Mouse (Mus musculus) thymus, adult 2 months (tissue): ENCODE results near the gene Ctu2. TPM values are rescaled to one million over a fixed set of nuclear protein-coding genes. Genes with fewer than 3 reads are reported as not detected.
A peak's percentile ranks its signal among the peaks of the same experiment; 100 is the strongest.

Experiments
- DNase-seq: peaks from one replicate; pipeline ENCODE4 v3.0.0; 2021
- H3K27ac ChIP-seq: fragments of 200-500 bp; 2 replicates; pipeline ENCODE4 v1.5.1; 2012; ENCODE audit warnings: low read length, control low read depth; ENCODE audit not compliant: control insufficient read depth, insufficient read depth
- H3K27me3 ChIP-seq: fragments of 200-500 bp; 2 replicates; pipeline ENCODE4 v1.6.1; 2012; ENCODE audit warnings: mild to moderate bottlenecking, low read length, moderate library complexity, mixed read lengths; ENCODE audit not compliant: control insufficient read depth, insufficient read depth
- H3K36me3 ChIP-seq: fragments of 200-500 bp; 2 replicates; pipeline ENCODE4 v1.6.1; 2012; ENCODE audit warnings: mild to moderate bottlenecking, low read length, moderate library complexity; ENCODE audit not compliant: control insufficient read depth, insufficient read depth
- H3K4me1 ChIP-seq: fragments of 200-500 bp; replicated peaks from 2 replicates; pipeline ENCODE4 v1.6.1; 2012; ENCODE audit warnings: low read length; ENCODE audit not compliant: control insufficient read depth, insufficient read depth
- H3K4me3 ChIP-seq: fragments of 200-500 bp; 2 replicates; pipeline ENCODE4 v1.5.1; 2012; ENCODE audit warnings: mild to moderate bottlenecking, low read length, control low read depth, moderate library complexity; ENCODE audit not compliant: control insufficient read depth, insufficient read depth
- CTCF ChIP-seq: fragments of 200-500 bp; IDR thresholded peaks from 2 replicates; pipeline ENCODE4 v1.5.1; 2012; ENCODE audit warnings: mild to moderate bottlenecking, control low read depth, low read length, moderate library complexity, borderline replicate concordance; ENCODE audit not compliant: control insufficient read depth, poor library complexity, insufficient read depth; ENCODE audit errors: extremely low read depth
- POLR2A ChIP-seq: fragments of 200-500 bp; IDR thresholded peaks from 2 replicates; pipeline ENCODE4 v1.6.1; 2012; ENCODE audit warnings: mild to moderate bottlenecking, low read length, control low read depth, moderate library complexity; ENCODE audit not compliant: control insufficient read depth, poor library complexity, insufficient read depth; ENCODE audit errors: extremely low read depth
- WGBS: fragments of 180-500 bp; shearing (Covaris S2); methylation state at CpG from one replicate; pipeline ENCODE4 v1.1.7; 2018; 5-methylcytosine and 5-hydroxymethylcytosine counted together
- polyA plus RNA-seq: library from polyadenylated mRNA; depleted of rRNA; stranded (reverse); fragments of >200 nt; gene quantifications from 2 replicates; pipeline ENCODE4 v1.2.3, GENCODE M21; 2012

Gene Ctu2
- polyA plus RNA-seq, 1 experiment: 136 TPM

GRCm38 (mm10) chr8:122474951-122475560 is 887 bp upstream of the Ctu2 start:
- TF ChIP-seq CTCF: no peak
- TF ChIP-seq POLR2A: no peak
- DNase-seq: peak; percentile 60
- peak overlapping the region; percentile 94 for H3K27ac ChIP-seq
- H3K36me3 ChIP-seq: peaks cover 12% of the 10 kb centered on the region; the same call in 1 of the 2 replicates
- peaks cover 29% of the 10 kb centered on the region for H3K4me1 ChIP-seq
- H3K4me3 ChIP-seq: peak overlapping the region; percentile 97
- under 1% methylated on average over 16 of the region's 16 CpGs for WGBS
- H3K27me3 ChIP-seq: no peaks in the 10 kb centered on the region

- DNase-seq: no peak
- H3K4me1 ChIP-seq: no peaks in the 10 kb centered on the region
- no peak overlapping the region for H3K27ac ChIP-seq
- no peak for TF ChIP-seq CTCF
- TF ChIP-seq POLR2A: no peak
- WGBS: 95% methylated on average over 8 of the region's 8 CpGs
- no peaks in the 10 kb centered on the region for H3K27me3 ChIP-seq
- H3K4me3 ChIP-seq: no peak overlapping the region
- H3K36me3 ChIP-seq: peaks cover 45% of the 10 kb centered on the region
These were observed 6.5 kb downstream of the Ctu2 start for GRCm38 (mm10) chr8:122482448-122482847.

GRCm38 (mm10) chr8:122483877-122484276 is 7.9 kb downstream of the Ctu2 start:
- peak; percentile 37; the same call in 1 of the 2 replicates for TF ChIP-seq CTCF
- TF ChIP-seq POLR2A: no peak
- Histone ChIP-seq H3K4me3 (no peak overlapping the region), H3K27me3 (no peaks in the 10 kb centered on the region), H3K36me3 (peaks cover 43% of the 10 kb centered on the region), H3K27ac (no peak overlapping the region), H3K4me1 (no peaks in the 10 kb centered on the region)
- no peak for DNase-seq
- WGBS: over 99% methylated on average over 7 of the region's 7 CpGs

GRCm38 (mm10) chr8:122484831-122485230 is 8.9 kb downstream of the Ctu2 start:
- Histone ChIP-seq H3K4me1 (no peaks in the 10 kb centered on the region), H3K4me3 (no peak overlapping the region), H3K36me3 (peaks cover 34% of the 10 kb centered on the region), H3K27ac (no peak overlapping the region), H3K27me3 (no peaks in the 10 kb centered on the region)
- TF ChIP-seq POLR2A (no peak), CTCF (no peak)
- WGBS: 72% methylated on average over 12 of the region's 12 CpGs
- no peak for DNase-seq

DNA sequence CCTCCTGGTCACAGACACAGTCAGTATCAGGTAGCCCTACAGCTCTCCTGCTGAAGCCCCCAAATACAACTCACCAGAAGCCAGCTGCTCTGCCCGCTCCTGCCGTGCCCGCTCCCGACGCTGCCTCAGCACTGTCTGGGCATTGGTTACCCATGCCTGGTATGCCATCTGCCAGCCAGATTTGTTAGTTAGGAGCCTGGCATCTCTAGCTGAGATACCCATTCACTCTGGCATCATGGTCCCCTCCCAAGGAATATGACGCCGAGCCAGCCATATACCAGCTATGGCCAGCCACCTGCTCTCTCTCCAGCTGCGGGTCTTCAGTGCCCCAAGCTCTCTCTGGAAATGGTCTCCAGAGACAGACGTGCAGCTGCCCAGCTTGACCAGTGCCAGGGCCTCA is 12.4 kb downstream of the Ctu2 start:
- WGBS: 98% methylated on average over 9 of the region's 9 CpGs
- Histone ChIP-seq H3K36me3 (peaks cover 9% of the 10 kb centered on the region; the same call in 1 of the 2 replicates), H3K27ac (no peak overlapping the region)

GRCm38 (mm10) chr8:122497016-122497734 is 21.2 kb downstream of the Ctu2 start:
- no peak for DNase-seq
- H3K27ac ChIP-seq: no peak overlapping the region
- H3K4me1 ChIP-seq: no peaks in the 10 kb centered on the region; the same call in 1 of the 2 replicates
- no peak for TF ChIP-seq CTCF
- TF ChIP-seq POLR2A: no peak
- H3K36me3 ChIP-seq: no peaks in the 10 kb centered on the region; the same call in 1 of the 2 replicates
- H3K27me3 ChIP-seq: no peaks in the 10 kb centered on the region
- no peak overlapping the region for H3K4me3 ChIP-seq
- 92% methylated on average over 11 of the region's 12 CpGs for WGBS

More for the DNA sequence above, 12.4 kb downstream of the Ctu2 start:
- Histone ChIP-seq H3K4me1 (peaks cover 5% of the 10 kb centered on the region; the same call in 1 of the 2 replicates), H3K27me3 (no peaks in the 10 kb centered on the region), H3K4me3 (no peak overlapping the region)
- TF ChIP-seq POLR2A (no peak), CTCF (no peak)
- no peak for DNase-seq
